Mouse (Mus musculus): ENCODE measurements around the gene Parvg.

- TF ChIP-seq CTCF (IDR thresholded peaks at IDR 0.05; ENCODE audit: extremely low read depth, insufficient read length, insufficient replicate concordance, low read depth, low read length) (no peak), POLR2A (IDR thresholded peaks at IDR 0.05; ENCODE audit: low read depth, low read length) (no peak)
Observed at GRCm38 (mm10) chr15:84301641-84302420, 22.0 kb upstream of the Parvg start.
